Mouse (Mus musculus) liver, adult 2 months (tissue): ENCODE measurements at regions not wholly inside any gene's neighbourhood (a gene's known extent, or its start where the extent isn't known, plus 50 kb on each side); places are given as distances from the start of the nearest gene placed in this dataset.

Experiments
- CTCF ChIP-seq: fragments of 200-500 bp; IDR thresholded peaks from 2 replicates; pipeline ENCODE4 v1.5.1; 2011; ENCODE audit warnings: low read depth, low read length, control low read depth
- POLR2A ChIP-seq: fragments of 200-500 bp; IDR thresholded peaks from 2 replicates; pipeline ENCODE4 v1.6.1; 2011; ENCODE audit warnings: low read length, control low read depth; ENCODE audit not compliant: insufficient read depth; ENCODE audit errors: extremely low read depth

GRCm38 (mm10) chr14:79905574-79905973, 78.3 kb upstream of the Olfm4 start:
- TF ChIP-seq CTCF (no peak), POLR2A (no peak)
